ENCODE assay signal across 8 mouse cellular contexts in genomic region chr2:146222279-146223175, GRCm38 (mm10). TPM values are rescaled to one million over a fixed set of nuclear protein-coding genes. Genes with fewer than 3 reads are reported as not detected.
DNase-seq lines count a peak whose midpoint lies in the region; ATAC-seq and TF ChIP-seq lines count a peak whose summit lies in the region.

No protein-coding gene starts in this region.

- WGBS in hindbrain, embryonic 11.5 days: 0% methylated on average over 69 of the region's 133 CpGs
- WGBS in liver, embryonic 15.5 days (ENCODE audit: insufficient replicate concordance): under 1% methylated on average over 117 of the region's 133 CpGs
- WGBS in small intestine, adult 2 months: 2% methylated on average over 132 of the region's 133 CpGs

- no peaks in the 10 kb centered on the region for H3K9me3 ChIP-seq in hindbrain, embryonic 11.5 days (ENCODE audit: control insufficient read depth, low read length)
- H3K9me3 ChIP-seq in liver, embryonic 15.5 days (replicated peaks): no peaks in the 10 kb centered on the region

- TF ChIP-seq POLR2A in small intestine, adult 2 months (IDR thresholded peaks at IDR 0.05; ENCODE audit: low read depth, low read length): no peak

- peaks cover 39% of the 10 kb centered on the region for H3K27me3 ChIP-seq in hindbrain, embryonic 11.5 days (ENCODE audit: control insufficient read depth, insufficient read depth, low read length)
- peaks cover 99% of the 10 kb centered on the region for H3K27me3 ChIP-seq in liver, embryonic 15.5 days
- H3K27me3 ChIP-seq in small intestine, adult 2 months (ENCODE audit: control insufficient read depth, insufficient read depth, low read length): peaks cover 78% of the 10 kb centered on the region

- peaks cover 9% of the 10 kb centered on the region for H3K4me1 ChIP-seq in hindbrain, embryonic 11.5 days (replicated peaks; ENCODE audit: control insufficient read depth, insufficient read depth, low read length)
- H3K4me1 ChIP-seq in liver, embryonic 15.5 days (replicated peaks): peaks cover 22% of the 10 kb centered on the region
- peaks cover 15% of the 10 kb centered on the region for H3K4me1 ChIP-seq in small intestine, adult 2 months (ENCODE audit: control insufficient read depth, insufficient read depth, insufficient read length, low read length)

- H3K36me3 ChIP-seq in hindbrain, embryonic 11.5 days (ENCODE audit: control insufficient read depth, insufficient read depth, low read length): no peaks in the 10 kb centered on the region
- H3K36me3 ChIP-seq in liver, embryonic 15.5 days (replicated peaks): no peaks in the 10 kb centered on the region
- H3K36me3 ChIP-seq in small intestine, adult 2 months (ENCODE audit: control insufficient read depth, insufficient read depth, low read length): no peaks in the 10 kb centered on the region

- TF ChIP-seq CTCF in small intestine, adult 2 months (IDR thresholded peaks at IDR 0.05; ENCODE audit: extremely low read depth, insufficient read length, insufficient replicate concordance, low read depth, low read length): no peak

- H3K27ac ChIP-seq in hindbrain, embryonic 11.5 days (ENCODE audit: low read depth, low read length): peak overlapping the region; percentile 94
- no peak overlapping the region for H3K27ac ChIP-seq in liver, embryonic 15.5 days (replicated peaks)
- H3K27ac ChIP-seq in small intestine, adult 2 months (ENCODE audit: insufficient read depth, low read depth, low read length): no peak overlapping the region

- H3K9ac ChIP-seq in hindbrain, embryonic 11.5 days (ENCODE audit: low read depth, low read length): peak overlapping the region; percentile 76
- no peak overlapping the region for H3K9ac ChIP-seq in liver, embryonic 15.5 days

- H3K4me2 ChIP-seq in hindbrain, embryonic 11.5 days (replicated peaks; ENCODE audit: low read depth, low read length): peak overlapping the region; percentile 82
- H3K4me2 ChIP-seq in liver, embryonic 15.5 days: peak overlapping the region; percentile 67

- no peak; the same call in 1 of the 2 replicates for ATAC-seq in hindbrain, embryonic 11.5 days (ENCODE audit: low FRiP score)
- no peak for ATAC-seq in liver, embryonic 15.5 days (ENCODE audit: insufficient read depth)

- peak; percentile 12 for DNase-seq in kidney, postnatal 10 days
- DNase-seq in kidney, adult 8-10 months: no peak
- peak; percentile 56 for DNase-seq in MN1 (ENCODE audit: low spot score)
- DNase-seq in embryo, embryonic 10.5 days (ENCODE audit: low spot score): peak; percentile 57
- peak; percentile 73 for DNase-seq in hindbrain, embryonic 11.5 days (ENCODE audit: low spot score)
- no peak for DNase-seq in layer of hippocampus, adult 9-11 months

- H3K4me3 ChIP-seq in hindbrain, embryonic 11.5 days (ENCODE audit: low read depth, low read length): peak overlapping the region; percentile 67
- peak overlapping the region; percentile 45 for H3K4me3 ChIP-seq in liver, embryonic 15.5 days (replicated peaks)
- peak overlapping the region; percentile 60 for H3K4me3 ChIP-seq in small intestine, adult 2 months (ENCODE audit: low read depth, low read length)

RNA-seq across cellular contexts. Expression of gene Insm1, which starts 0.8 kb away (rescaled TPM):
- polyA plus RNA-seq in hindbrain, embryonic 11.5 days (2014; fragmentation: Nextera tagmentation; extraction: Ambion mirVana): 11.9 and 12.3 TPM in 2 replicates
- polyA plus RNA-seq in liver, embryonic 15.5 days (2015; fragmentation: Nextera tagmentation; extraction: Ambion mirVana): not detected in 2 replicates
- polyA plus RNA-seq in small intestine, adult 2 months (2012; rRNA removed): 3.1 and 5.9 TPM in 2 replicates

Comparison
In these comparisons a context has a peak if more than half of its experiments do, and no peak if none do; other contexts are left out.
1. DNase-seq: peak in kidney, postnatal 10 days (single experiment), MN1 (single experiment), embryo, embryonic 10.5 days (single experiment) and hindbrain, embryonic 11.5 days (single experiment); none in kidney, adult 8-10 months (0 of 2) and layer of hippocampus, adult 9-11 months (single experiment).
2. Peak in every context shown above with its lines, with median percentiles within 50 percentile points of each other: H3K4me3 ChIP-seq.